Mouse (Mus musculus) ES-Bruce4 (cell line): Measurements from ENCODE around the gene Stum.

ENCODE experiments used
- CTCF ChIP-seq: IDR thresholded peaks from one replicate; pipeline ENCODE4 v1.8.1; 2011; ENCODE audit warnings: low read depth, low read length
- POLR2A ChIP-seq: IDR thresholded peaks from one replicate; pipeline ENCODE4 v1.8.1; 2011; ENCODE audit warnings: low read length; ENCODE audit not compliant: insufficient read depth

GRCm38 (mm10) chr1:180520190-180520589 lies 36.9 kb upstream of the Stum start:
- TF ChIP-seq CTCF: no peak
- no peak for TF ChIP-seq POLR2A
